Mouse (Mus musculus) thymus, adult 2 months (tissue): ENCODE data around the gene Zfr2. TPM values are rescaled to one million over a fixed set of nuclear protein-coding genes. Genes with fewer than 3 reads are reported as not detected.

Experiments
- DNase-seq: peaks from one replicate; pipeline ENCODE4 v3.0.0; 2021
- H3K27ac ChIP-seq: fragments of 200-500 bp; 2 replicates; pipeline ENCODE4 v1.5.1; 2012; ENCODE audit warnings: low read length, control low read depth; ENCODE audit not compliant: control insufficient read depth, insufficient read depth
- H3K27me3 ChIP-seq: fragments of 200-500 bp; 2 replicates; pipeline ENCODE4 v1.6.1; 2012; ENCODE audit warnings: mild to moderate bottlenecking, low read length, moderate library complexity, mixed read lengths; ENCODE audit not compliant: control insufficient read depth, insufficient read depth
- H3K36me3 ChIP-seq: fragments of 200-500 bp; 2 replicates; pipeline ENCODE4 v1.6.1; 2012; ENCODE audit warnings: mild to moderate bottlenecking, low read length, moderate library complexity; ENCODE audit not compliant: control insufficient read depth, insufficient read depth
- H3K4me1 ChIP-seq: fragments of 200-500 bp; replicated peaks from 2 replicates; pipeline ENCODE4 v1.6.1; 2012; ENCODE audit warnings: low read length; ENCODE audit not compliant: control insufficient read depth, insufficient read depth
- H3K4me3 ChIP-seq: fragments of 200-500 bp; 2 replicates; pipeline ENCODE4 v1.5.1; 2012; ENCODE audit warnings: mild to moderate bottlenecking, low read length, control low read depth, moderate library complexity; ENCODE audit not compliant: control insufficient read depth, insufficient read depth
- CTCF ChIP-seq: fragments of 200-500 bp; IDR thresholded peaks from 2 replicates; pipeline ENCODE4 v1.5.1; 2012; ENCODE audit warnings: mild to moderate bottlenecking, control low read depth, low read length, moderate library complexity, borderline replicate concordance; ENCODE audit not compliant: control insufficient read depth, poor library complexity, insufficient read depth; ENCODE audit errors: extremely low read depth
- POLR2A ChIP-seq: fragments of 200-500 bp; IDR thresholded peaks from 2 replicates; pipeline ENCODE4 v1.6.1; 2012; ENCODE audit warnings: mild to moderate bottlenecking, low read length, control low read depth, moderate library complexity; ENCODE audit not compliant: control insufficient read depth, poor library complexity, insufficient read depth; ENCODE audit errors: extremely low read depth
- WGBS: fragments of 180-500 bp; shearing (Covaris S2); methylation state at CpG from one replicate; pipeline ENCODE4 v1.1.7; 2018; 5-methylcytosine and 5-hydroxymethylcytosine counted together
- polyA plus RNA-seq: library from polyadenylated mRNA; depleted of rRNA; stranded (reverse); fragments of >200 nt; gene quantifications from 2 replicates; pipeline ENCODE4 v1.2.3, GENCODE M21; 2012

Zfr2 gene
- polyA plus RNA-seq, 1 experiment, result 9.6 TPM

GRCm38 (mm10) chr10:81268643-81269412 lies 35.9 kb downstream of the Zfr2 start:
- Histone ChIP-seq H3K27me3 (no peaks in the 10 kb centered on the region), H3K36me3 (peaks cover 25% of the 10 kb centered on the region; the same call in 1 of the 2 replicates), H3K27ac (no peak overlapping the region), H3K4me3 (peak overlapping the region; percentile 95), H3K4me1 (peaks cover 15% of the 10 kb centered on the region)
- no peak for DNase-seq
- TF ChIP-seq CTCF (no peak), POLR2A (no peak)
- 88% methylated on average over 16 of the region's 16 CpGs for WGBS

- H3K27me3 ChIP-seq, result no peaks in the 10 kb centered on the region
- TF ChIP-seq CTCF (no peak), POLR2A (no peak)
- 98% methylated on average over 21 of the region's 21 CpGs for WGBS
- H3K36me3 ChIP-seq, result peaks cover 21% of the 10 kb centered on the region; the same call in 1 of the 2 replicates
- H3K4me3 ChIP-seq, result no peak overlapping the region
- no peak overlapping the region for H3K27ac ChIP-seq
- peaks cover 11% of the 10 kb centered on the region for H3K4me1 ChIP-seq
- DNase-seq, result no peak
Measured at GRCm38 (mm10) chr10:81272356-81272755, 39.4 kb downstream of the Zfr2 start.

GRCm38 (mm10) chr10:81273842-81274241 lies 40.9 kb downstream of the Zfr2 start:
- TF ChIP-seq POLR2A, result no peak
- no peak for TF ChIP-seq CTCF
- H3K4me1 ChIP-seq, result peaks cover 3% of the 10 kb centered on the region; the same call in 1 of the 2 replicates
- H3K36me3 ChIP-seq, result peaks cover 21% of the 10 kb centered on the region; the same call in 1 of the 2 replicates
- DNase-seq, result no peak
- no peak overlapping the region for H3K27ac ChIP-seq
- H3K4me3 ChIP-seq, result no peak overlapping the region
- 96% methylated on average over 19 of the region's 19 CpGs for WGBS
- H3K27me3 ChIP-seq, result no peaks in the 10 kb centered on the region

- Histone ChIP-seq H3K4me3 (no peak overlapping the region), H3K4me1 (no peaks in the 10 kb centered on the region), H3K27me3 (no peaks in the 10 kb centered on the region), H3K27ac (no peak overlapping the region), H3K36me3 (peaks cover 7% of the 10 kb centered on the region; the same call in 1 of the 2 replicates)
- no peak for DNase-seq
- WGBS, result 94% methylated on average over 22 of the region's 22 CpGs
- TF ChIP-seq CTCF (no peak), POLR2A (no peak)
Measured at GRCm38 (mm10) chr10:81277676-81278075, 44.7 kb downstream of the Zfr2 start.

GRCm38 (mm10) chr10:81279496-81279895 lies 46.5 kb downstream of the Zfr2 start:
- 81% methylated on average over 10 of the region's 10 CpGs for WGBS
- Histone ChIP-seq H3K27me3 (no peaks in the 10 kb centered on the region), H3K4me1 (no peaks in the 10 kb centered on the region; the same call in 1 of the 2 replicates), H3K36me3 (no peaks in the 10 kb centered on the region), H3K4me3 (no peak overlapping the region), H3K27ac (no peak overlapping the region)
- no peak for DNase-seq
- no peak for TF ChIP-seq CTCF
- no peak for TF ChIP-seq POLR2A

GRCm38 (mm10) chr10:81284189-81284588 lies 51.2 kb downstream of the Zfr2 start:
- H3K27ac ChIP-seq, result no peak overlapping the region
- H3K4me3 ChIP-seq, result no peak overlapping the region
- peaks cover 22% of the 10 kb centered on the region for H3K4me1 ChIP-seq
- DNase-seq, result no peak
- TF ChIP-seq CTCF, result no peak
- TF ChIP-seq POLR2A, result no peak
- no peaks in the 10 kb centered on the region for H3K36me3 ChIP-seq
- H3K27me3 ChIP-seq, result no peaks in the 10 kb centered on the region
- 92% methylated on average over 6 of the region's 6 CpGs for WGBS
